Mouse (Mus musculus): ENCODE data around the gene Ifnlr1.

- no peak for TF ChIP-seq POLR2AphosphoS2 (IDR thresholded peaks at IDR 0.05; ENCODE audit: low read length)
- no peak for TF ChIP-seq ZMIZ1 (IDR thresholded peaks at IDR 0.05; ENCODE audit: low read depth, low read length)
- no peak for TF ChIP-seq EP300 (IDR thresholded peaks at IDR 0.05; ENCODE audit: low read depth in 1 of 2, low read length in 2 of 2)
- no peak for TF ChIP-seq MYB (IDR thresholded peaks at IDR 0.05; ENCODE audit: low read depth, low read length)
- no peak for TF ChIP-seq CTCF (IDR thresholded peaks at IDR 0.05 in 2 of 3, conservative IDR thresholded peaks at IDR 0.05 in 1 of 3; ENCODE audit: control insufficient read depth in 1 of 3, insufficient read depth in 1 of 3, low read depth in 2 of 3, low read length in 3 of 3, poor library complexity in 1 of 3, severe bottlenecking in 1 of 3)
- no peak for TF ChIP-seq POLR2A (IDR thresholded peaks at IDR 0.05; ENCODE audit: control insufficient read depth in 1 of 2, insufficient read depth in 1 of 2, low read depth in 1 of 2, low read length in 2 of 2, poor library complexity in 1 of 2)
- TF ChIP-seq RAD21 (IDR thresholded peaks at IDR 0.05; ENCODE audit: low read depth, low read length), result no peak
- TF ChIP-seq GATA1 (IDR thresholded peaks at IDR 0.05; ENCODE audit: low read depth, low read length), result no peak
- TF ChIP-seq MAFK (IDR thresholded peaks at IDR 0.05; ENCODE audit: borderline replicate concordance, low read depth, low read length), result no peak
- no peak for TF ChIP-seq MEF2A (IDR thresholded peaks at IDR 0.05; ENCODE audit: extremely low read depth, insufficient replicate concordance, low read depth, low read length, poor library complexity, severe bottlenecking)
- TF ChIP-seq POLR2AphosphoS5 (IDR thresholded peaks at IDR 0.05; ENCODE audit: borderline replicate concordance, low read depth, low read length), result no peak
Measured at GRCm38 (mm10) chr4:135730204-135730603, 44.1 kb downstream of the Ifnlr1 start.
